Mouse (Mus musculus) bone marrow, adult 2 months (tissue): Measurements from ENCODE around the gene Tspan18.

ENCODE experiments used
- CTCF ChIP-seq: fragments of 200-500 bp; IDR thresholded peaks from 2 replicates; pipeline ENCODE4 v1.5.1; 2011; ENCODE audit warnings: low read length, control low read depth; ENCODE audit not compliant: control insufficient read depth, insufficient read depth
- POLR2A ChIP-seq: fragments of 200-500 bp; IDR thresholded peaks from 2 replicates; pipeline ENCODE4 v1.6.1; 2011; ENCODE audit warnings: low read depth, mild to moderate bottlenecking, control low read depth, low read length, borderline replicate concordance; ENCODE audit not compliant: control insufficient read depth

DNA sequence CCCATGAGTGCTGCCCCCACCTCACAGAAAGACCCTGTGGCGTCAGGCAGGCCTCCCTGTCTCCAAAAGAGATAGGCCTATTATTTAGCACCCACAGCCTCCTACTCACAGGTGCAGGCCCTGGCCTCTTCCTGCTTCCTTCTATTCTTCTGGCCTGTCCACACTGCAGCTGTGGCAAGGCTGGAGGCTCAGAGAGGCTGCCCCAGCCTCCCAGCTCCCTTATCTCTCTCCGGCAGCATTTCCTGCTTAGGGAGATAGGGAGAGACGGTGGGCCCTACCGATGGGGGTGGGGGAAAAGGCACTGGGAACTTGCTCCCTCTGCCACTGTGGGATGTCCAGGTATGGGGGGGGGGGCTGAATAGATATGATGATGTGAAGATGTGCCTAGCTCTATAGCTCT lies 19.4 kb upstream of the Tspan18 start:
- no peak for TF ChIP-seq CTCF
- no peak for TF ChIP-seq POLR2A
